Mouse (Mus musculus) MEL (cell line): ENCODE results near the gene Col19a1. TPM values are rescaled to one million over a fixed set of nuclear protein-coding genes. Genes with fewer than 3 reads are reported as not detected.
A peak's percentile ranks its signal among the peaks of the same experiment; 100 is the strongest.

Experiments
- DNase-seq: peaks from one replicate; pipeline ENCODE4 v3.0.0; 2011; ENCODE audit warnings: low read depth, low spot score
- H3K27ac ChIP-seq: 2 replicates; pipeline ENCODE4 v1.5.1; 2012; ENCODE audit warnings: low read depth, mild to moderate bottlenecking, control low read depth, low read length, moderate library complexity; ENCODE audit not compliant: control insufficient read depth
- H3K27me3 ChIP-seq, 2 experiments: fragments of 150-350 bp in 1 of 2; sonication (generic) in 1 of 2; 2 replicates each; pipeline ENCODE4 v1.6.1; 2012; ENCODE audit warnings: low read length in 2 of 2, mild to moderate bottlenecking in 2 of 2, improper control_type of control experiment in 1 of 2, moderate library complexity in 1 of 2; ENCODE audit not compliant: insufficient read depth in 2 of 2, control insufficient read depth in 1 of 2
- H3K36me3 ChIP-seq, 2 experiments: 2 replicates each; pipeline ENCODE4 v1.6.1; 2012 to 2014; ENCODE audit warnings: low read length in 2 of 2, improper control_type of control experiment in 1 of 2, inconsistent platforms in 1 of 2, mild to moderate bottlenecking in 1 of 2; ENCODE audit not compliant: insufficient read depth in 2 of 2, control insufficient read depth in 1 of 2
- H3K4me1 ChIP-seq, 2 experiments: fragments of 150-350 bp in 1 of 2; sonication (generic) in 1 of 2; 2 replicates each; pipeline ENCODE4 v1.6.1; 2012; ENCODE audit warnings: low read length in 2 of 2, improper control_type of control experiment in 1 of 2, mild to moderate bottlenecking in 1 of 2; ENCODE audit not compliant: insufficient read depth in 2 of 2, control insufficient read depth in 1 of 2
- H3K4me3 ChIP-seq, 2 experiments: fragments of 150-350 bp in 1 of 2; sonication (generic) in 1 of 2; 2 replicates each; pipeline ENCODE4 v1.5.1; 2012; ENCODE audit warnings: low read depth in 2 of 2, low read length in 2 of 2, mild to moderate bottlenecking in 2 of 2, moderate library complexity in 2 of 2, control low read depth in 1 of 2, improper control_type of control experiment in 1 of 2; ENCODE audit not compliant: control insufficient read depth in 1 of 2, insufficient read depth in 1 of 2
- H3K79me2 ChIP-seq: 2 replicates; pipeline ENCODE4 v1.6.1; 2012; ENCODE audit warnings: mild to moderate bottlenecking, low read length, moderate library complexity; ENCODE audit not compliant: control insufficient read depth, poor library complexity, insufficient read depth
- H3K9ac ChIP-seq: 2 replicates; pipeline ENCODE4 v1.6.1; 2012; ENCODE audit warnings: low read depth, mild to moderate bottlenecking, control low read depth, low read length, moderate library complexity; ENCODE audit not compliant: control insufficient read depth, poor library complexity, severe bottlenecking
- H3K9me3 ChIP-seq: fragments of 150-350 bp; sonication (generic); replicated peaks from 2 replicates; pipeline ENCODE4 v1.6.1; 2012; ENCODE audit warnings: mild to moderate bottlenecking, low read length, improper control_type of control experiment, moderate library complexity; ENCODE audit not compliant: insufficient read depth
- CTCF ChIP-seq, 3 experiments: IDR thresholded peaks in 2 of 3; conservative IDR thresholded peaks in 1 of 3; 2 replicates each; pipeline ENCODE4 v1.5.1; 2011 to 2012; ENCODE audit warnings: low read length in 3 of 3, low read depth in 2 of 3, mild to moderate bottlenecking in 2 of 3, improper control_type of control experiment in 1 of 3, inconsistent platforms in 1 of 3, mixed read lengths in 1 of 3, moderate library complexity in 1 of 3; ENCODE audit not compliant: control insufficient read depth in 1 of 3, insufficient read depth in 1 of 3, poor library complexity in 1 of 3, severe bottlenecking in 1 of 3
- ETS1 ChIP-seq: IDR thresholded peaks from 2 replicates; pipeline ENCODE4 v1.6.1; 2012; ENCODE audit warnings: low read depth, mild to moderate bottlenecking, inconsistent platforms, low read length, improper control_type of control experiment, moderate library complexity
- MAFK ChIP-seq: IDR thresholded peaks from 2 replicates; pipeline ENCODE4 v1.6.1; 2011; ENCODE audit warnings: low read depth, mild to moderate bottlenecking, low read length, improper control_type of control experiment, borderline replicate concordance
- MXI1 ChIP-seq: IDR thresholded peaks from 2 replicates; pipeline ENCODE4 v1.6.1; 2011; ENCODE audit warnings: mild to moderate bottlenecking, low read depth, low read length, improper control_type of control experiment
- MYB ChIP-seq: IDR thresholded peaks from 2 replicates; pipeline ENCODE4 v1.6.1; 2011; ENCODE audit warnings: mild to moderate bottlenecking, low read depth, low read length, improper control_type of control experiment
- MYC ChIP-seq: IDR thresholded peaks from 2 replicates; pipeline ENCODE4 v1.6.1; 2011; ENCODE audit warnings: low read depth, mild to moderate bottlenecking, low read length, improper control_type of control experiment, moderate library complexity
- POLR2A ChIP-seq, 2 experiments: IDR thresholded peaks; 2 replicates each; pipeline ENCODE4 v1.6.1; 2011 to 2012; ENCODE audit warnings: low read length in 2 of 2, mild to moderate bottlenecking in 2 of 2, control low read depth in 1 of 2, improper control_type of control experiment in 1 of 2, low read depth in 1 of 2, moderate library complexity in 1 of 2; ENCODE audit not compliant: control insufficient read depth in 1 of 2, insufficient read depth in 1 of 2, poor library complexity in 1 of 2
- POLR2AphosphoS2 ChIP-seq: IDR thresholded peaks from 2 replicates; pipeline ENCODE4 v1.6.1; 2011; ENCODE audit warnings: low read length, improper control_type of control experiment
- SIN3A ChIP-seq: IDR thresholded peaks from 2 replicates; pipeline ENCODE4 v1.6.1; 2012; ENCODE audit warnings: low read length, improper control_type of control experiment, inconsistent platforms
- TAL1 ChIP-seq: IDR thresholded peaks from 2 replicates; pipeline ENCODE4 v1.6.1; 2012; ENCODE audit warnings: mild to moderate bottlenecking, inconsistent platforms, low read length, moderate library complexity, mixed read lengths
- UBTF ChIP-seq: IDR thresholded peaks from 2 replicates; pipeline ENCODE4 v1.6.1; 2012; ENCODE audit warnings: low read depth, mild to moderate bottlenecking, inconsistent platforms, low read length, improper control_type of control experiment, moderate library complexity, borderline replicate concordance; ENCODE audit not compliant: insufficient read depth
- USF2 ChIP-seq, 2 experiments: IDR thresholded peaks; 2 replicates each; pipeline ENCODE4 v1.6.1; 2011 to 2012; ENCODE audit warnings: improper control_type of control experiment in 2 of 2, low read length in 2 of 2, borderline replicate concordance in 1 of 2, inconsistent platforms in 1 of 2, low read depth in 1 of 2, mild to moderate bottlenecking in 1 of 2; ENCODE audit not compliant: insufficient read depth in 1 of 2
- ZMIZ1 ChIP-seq: IDR thresholded peaks from 2 replicates; pipeline ENCODE4 v1.6.1; 2012; ENCODE audit warnings: low read depth, mild to moderate bottlenecking, inconsistent platforms, low read length, improper control_type of control experiment, moderate library complexity
- ZNF384 ChIP-seq: IDR thresholded peaks from 2 replicates; pipeline ENCODE4 v1.6.1; 2012; ENCODE audit warnings: low read depth, mild to moderate bottlenecking, inconsistent platforms, low read length, improper control_type of control experiment
- polyA plus RNA-seq, 2 experiments: library from polyadenylated mRNA; stranded (reverse) in 1 of 2; unstranded in 1 of 2; fragments of >175 nt in 1 of 2; fragments of >200 nt in 1 of 2; gene quantifications; 2 replicates each; pipeline versions ENCODE4 v1.2.1 to v1.2.4; 2012; ENCODE audit warnings: low replicate concordance in 2 of 2, low read depth in 1 of 2; ENCODE audit not compliant: insufficient read length in 2 of 2, insufficient read depth in 1 of 2, missing spikeins in 1 of 2
- total RNA-seq: library from RNA; depleted of rRNA; stranded (reverse); fragments of 300-350 nt; gene quantifications from 2 replicates; pipeline ENCODE4 v1.2.3, GENCODE M21; 2012

The Col19a1 gene
- total and polyA plus RNA-seq, 3 experiments, result not detected

- TF ChIP-seq MAFK (peak; percentile 9; the same call in 1 of the 2 replicates), ETS1 (no peak)
- DNase-seq, result no peak
- H3K4me3 ChIP-seq, result no peak overlapping the region
- H3K79me2 ChIP-seq, result no peaks in the 10 kb centered on the region
- H3K27ac ChIP-seq, result no peak overlapping the region
- no peaks in the 10 kb centered on the region for H3K36me3 ChIP-seq
- H3K9me3 ChIP-seq, result no peaks in the 10 kb centered on the region
- H3K27me3 ChIP-seq, result no peaks in the 10 kb centered on the region
- no peak overlapping the region for H3K9ac ChIP-seq
- no peaks in the 10 kb centered on the region for H3K4me1 ChIP-seq
Observed at GRCm38 (mm10) chr1:24373671-24374070, 213.6 kb downstream of the Col19a1 start.

- no peaks in the 10 kb centered on the region for H3K79me2 ChIP-seq
- no peaks in the 10 kb centered on the region for H3K27me3 ChIP-seq
- no peaks in the 10 kb centered on the region for H3K36me3 ChIP-seq
- no peak overlapping the region for H3K9ac ChIP-seq
- no peak for DNase-seq
- H3K4me3 ChIP-seq, result no peak overlapping the region
- no peaks in the 10 kb centered on the region for H3K9me3 ChIP-seq
- TF ChIP-seq ZNF384 (no peak), POLR2AphosphoS2 (no peak), MYB (no peak), CTCF (IDR thresholded peaks at IDR 0.05 in 2 of 3, conservative IDR thresholded peaks at IDR 0.05 in 1 of 3; ENCODE audit: control insufficient read depth in 1 of 3, insufficient read depth in 1 of 3, low read depth in 2 of 3, low read length in 3 of 3, poor library complexity in 1 of 3, severe bottlenecking in 1 of 3) (no peak), MXI1 (no peak), ZMIZ1 (no peak), USF2 (IDR thresholded peaks at IDR 0.05; ENCODE audit: borderline replicate concordance in 1 of 2, insufficient read depth in 1 of 2, low read depth in 1 of 2, low read length in 2 of 2) (no peak), POLR2A (IDR thresholded peaks at IDR 0.05; ENCODE audit: control insufficient read depth in 1 of 2, insufficient read depth in 1 of 2, low read depth in 1 of 2, low read length in 2 of 2, poor library complexity in 1 of 2) (no peak), SIN3A (no peak), TAL1 (no peak), MYC (no peak), UBTF (no peak)
- H3K4me1 ChIP-seq, result no peaks in the 10 kb centered on the region
- no peak overlapping the region for H3K27ac ChIP-seq
Observed at GRCm38 (mm10) chr1:24372471-24373258, 214.6 kb downstream of the Col19a1 start.
